Mouse (Mus musculus) cerebellum, postnatal 4 days (tissue): Measurements from ENCODE around the gene Gm10271.

Source experiments
- DNase-seq, 2 experiments: peaks; one replicate each; pipeline ENCODE4 v3.0.0; 2022; ENCODE audit warnings: low spot score in 2 of 2, mixed read lengths in 1 of 2

Gene Gm10271

GRCm38 (mm10) chr10:116978841-116979240 lies 6.4 kb upstream of the Gm10271 start:
- peak in 1 of 2 experiments; percentile 3 for DNase-seq

GRCm38 (mm10) chr10:116977858-116978257 lies 5.4 kb upstream of the Gm10271 start:
- no peak for DNase-seq

GRCm38 (mm10) chr10:116977455-116977854 lies 5.0 kb upstream of the Gm10271 start:
- DNase-seq = no peak

GRCm38 (mm10) chr10:116968741-116969140 lies 3.7 kb downstream of the Gm10271 start:
- DNase-seq = no peak

GRCm38 (mm10) chr10:116966065-116966464 lies 6.3 kb downstream of the Gm10271 start:
- DNase-seq = no peak

- DNase-seq = no peak
These were observed 7.1 kb downstream of the Gm10271 start for GRCm38 (mm10) chr10:116965297-116965696.

GRCm38 (mm10) chr10:116964571-116964970 lies 7.8 kb downstream of the Gm10271 start:
- DNase-seq = no peak

- DNase-seq = no peak
These were observed 8.3 kb downstream of the Gm10271 start for GRCm38 (mm10) chr10:116964084-116964483.

GRCm38 (mm10) chr10:116962803-116963202 lies 9.6 kb downstream of the Gm10271 start:
- DNase-seq = no peak

- DNase-seq = no peak
These were observed 10.3 kb downstream of the Gm10271 start for GRCm38 (mm10) chr10:116962152-116962551.

- DNase-seq = no peak
These were observed 14.4 kb downstream of the Gm10271 start for GRCm38 (mm10) chr10:116957867-116958551.

- no peak for DNase-seq
These were observed 15.8 kb downstream of the Gm10271 start for GRCm38 (mm10) chr10:116956483-116957158.

- DNase-seq = no peak
These were observed 17.2 kb downstream of the Gm10271 start for GRCm38 (mm10) chr10:116955191-116955590.

GRCm38 (mm10) chr10:116950886-116951285 lies 21.5 kb downstream of the Gm10271 start:
- DNase-seq = no peak

GRCm38 (mm10) chr10:116950009-116950769 lies 22.2 kb downstream of the Gm10271 start, which contains the start of gene Rab3ip:
TSS of gene Rab3ip (minus strand) at chr10:116950769.
- DNase-seq = peak; percentile 93 to 97

GRCm38 (mm10) chr10:116949111-116950008 lies 23.0 kb downstream of the Gm10271 start:
- peak in 1 of 2 experiments; percentile 35 for DNase-seq

- no peak for DNase-seq
These were observed 24.0 kb downstream of the Gm10271 start for GRCm38 (mm10) chr10:116948414-116948813.

- DNase-seq = no peak
These were observed 27.5 kb downstream of the Gm10271 start for GRCm38 (mm10) chr10:116944940-116945339.

GRCm38 (mm10) chr10:116944144-116944543 lies 28.3 kb downstream of the Gm10271 start:
- DNase-seq = no peak

- peak in 1 of 2 experiments; percentile 20 for DNase-seq
These were observed 29.4 kb downstream of the Gm10271 start for GRCm38 (mm10) chr10:116943025-116943424.

- no peak for DNase-seq
These were observed 37.4 kb downstream of the Gm10271 start for GRCm38 (mm10) chr10:116935028-116935427.
